Mouse (Mus musculus): ENCODE results near the gene Gm21987. TPM values are rescaled to one million over a fixed set of nuclear protein-coding genes. Genes with fewer than 3 reads are reported as not detected.
A peak's percentile ranks its signal among the peaks of the same experiment; 100 is the strongest.

Gene Gm21987
- total and polyA plus RNA-seq, 2 experiments from 2014 or later = 6.2 TPM; not detected in 1

DNA sequence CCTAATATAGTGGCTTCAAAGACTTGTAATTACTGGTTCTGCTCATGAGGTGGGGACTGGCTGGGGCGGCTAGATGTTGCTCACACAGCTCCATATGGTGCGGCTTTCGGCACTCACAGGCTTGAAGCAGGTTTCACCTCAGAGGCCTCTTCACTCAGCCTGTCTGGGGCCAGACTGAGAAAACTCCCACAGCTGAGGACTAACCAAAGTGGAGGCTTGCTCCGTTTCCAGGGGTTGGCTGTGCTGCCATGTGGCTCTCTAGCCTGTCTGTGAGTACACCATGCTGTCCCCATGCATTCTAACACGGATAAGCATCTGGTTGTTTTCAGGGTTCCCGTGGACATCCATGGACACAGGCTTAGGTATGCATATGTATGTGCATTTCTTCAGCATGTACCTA lies 31.8 kb downstream of the Gm21987 start:
- no peak overlapping the region for H3K9ac ChIP-seq (replicated peaks; ENCODE audit: low read depth, low read length)
- no peak overlapping the region for H3K4me3 ChIP-seq (ENCODE audit: low read depth, low read length)
- 69% methylated on average over 6 of the region's 6 CpGs for WGBS
- ATAC-seq (ENCODE audit: insufficient read depth, low read depth) (peak; percentile 6; the same call in 1 of the 2 replicates), DNase-seq (ENCODE audit: low spot score) (peak; percentile 5)
- peaks cover 12% of the 10 kb centered on the region; the same call in 1 of the 2 replicates for H3K4me1 ChIP-seq (ENCODE audit: control insufficient read depth, insufficient read depth)
- TF ChIP-seq CTCF (IDR thresholded peaks at IDR 0.05; ENCODE audit: low read depth) (no peak), EP300 (IDR thresholded peaks at IDR 0.05; ENCODE audit: low read depth) (no peak)
- H3K27me3 ChIP-seq (ENCODE audit: control insufficient read depth, insufficient read depth, low read length) = no peaks in the 10 kb centered on the region
- H3K27ac ChIP-seq (ENCODE audit: low read depth) = no peak overlapping the region
- H3K36me3 ChIP-seq (replicated peaks; ENCODE audit: control insufficient read depth, insufficient read depth, low read length) = peaks cover 52% of the 10 kb centered on the region
- no peak overlapping the region for H3K4me2 ChIP-seq (ENCODE audit: low read depth, low read length)
- H3K9me3 ChIP-seq (replicated peaks; ENCODE audit: control insufficient read depth, low read length) = no peaks in the 10 kb centered on the region

DNA sequence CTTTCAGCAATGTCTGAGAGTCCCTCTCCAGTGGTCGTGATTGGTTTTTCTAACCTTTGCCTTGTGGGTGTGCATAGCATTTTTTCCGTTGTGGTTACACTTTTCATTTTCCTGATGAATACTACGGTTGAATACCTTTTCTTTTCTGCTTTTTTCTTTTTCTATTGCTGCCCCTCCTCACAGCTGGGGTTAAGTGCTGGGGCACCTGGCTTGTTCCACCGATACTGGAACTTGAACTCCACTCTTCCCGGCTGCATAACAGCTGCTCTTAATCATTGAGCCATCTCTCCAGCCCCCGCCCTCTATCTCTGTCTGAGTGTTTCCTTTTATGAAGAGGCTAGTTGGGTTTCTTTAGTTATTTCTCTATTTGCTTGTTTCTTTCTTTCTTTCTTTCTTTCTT lies 32.2 kb downstream of the Gm21987 start:
- WGBS = 40% methylated on average over 6 of the region's 6 CpGs
- Histone ChIP-seq H3K9ac (replicated peaks; ENCODE audit: low read depth, low read length) (no peak overlapping the region), H3K4me2 (ENCODE audit: low read depth, low read length) (no peak overlapping the region), H3K27ac (ENCODE audit: low read depth) (no peak overlapping the region), H3K4me3 (ENCODE audit: low read depth, low read length) (no peak overlapping the region), H3K36me3 (replicated peaks; ENCODE audit: control insufficient read depth, insufficient read depth, low read length) (peaks cover 47% of the 10 kb centered on the region), H3K4me1 (ENCODE audit: control insufficient read depth, insufficient read depth) (peaks cover 12% of the 10 kb centered on the region; the same call in 1 of the 2 replicates), H3K9me3 (replicated peaks; ENCODE audit: control insufficient read depth, low read length) (no peaks in the 10 kb centered on the region), H3K27me3 (ENCODE audit: control insufficient read depth, insufficient read depth, low read length) (no peaks in the 10 kb centered on the region)
- DNase-seq (ENCODE audit: low spot score) (peak; percentile 4), ATAC-seq (ENCODE audit: insufficient read depth, low read depth) (no peak)
- no peak for TF ChIP-seq EP300 (IDR thresholded peaks at IDR 0.05; ENCODE audit: low read depth)

DNA sequence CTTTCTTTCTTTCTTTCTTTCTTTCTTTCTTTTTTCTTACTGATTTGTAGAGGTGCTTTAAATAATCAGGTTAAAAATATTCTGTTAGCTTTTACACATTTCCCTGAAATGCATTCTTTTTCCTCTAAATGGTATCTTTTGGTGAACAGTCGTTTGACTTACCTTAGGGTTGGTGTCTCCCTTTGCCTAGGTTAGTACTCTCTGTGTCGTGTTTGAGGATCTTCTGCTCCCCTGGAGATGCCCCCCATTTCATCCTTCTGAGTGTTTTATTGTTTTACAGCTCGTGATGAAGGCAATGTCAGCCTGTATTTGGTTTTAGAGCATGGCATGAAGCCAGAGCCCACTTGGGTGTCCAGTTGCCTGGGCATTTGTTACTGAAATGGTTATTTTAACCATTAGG lies 32.7 kb downstream of the Gm21987 start:
- ATAC-seq (ENCODE audit: insufficient read depth, low read depth) = no peak
- Histone ChIP-seq H3K9ac (replicated peaks; ENCODE audit: low read depth, low read length) (no peak overlapping the region), H3K4me3 (ENCODE audit: low read depth, low read length) (no peak overlapping the region), H3K9me3 (replicated peaks; ENCODE audit: control insufficient read depth, low read length) (no peaks in the 10 kb centered on the region), H3K4me2 (ENCODE audit: low read depth, low read length) (no peak overlapping the region), H3K4me1 (ENCODE audit: control insufficient read depth, insufficient read depth) (peaks cover 12% of the 10 kb centered on the region; the same call in 1 of the 2 replicates), H3K27ac (ENCODE audit: low read depth) (no peak overlapping the region), H3K27me3 (ENCODE audit: control insufficient read depth, insufficient read depth, low read length) (no peaks in the 10 kb centered on the region), H3K36me3 (replicated peaks; ENCODE audit: control insufficient read depth, insufficient read depth, low read length) (peaks cover 43% of the 10 kb centered on the region)
- WGBS = 48% methylated on average over 3 of the region's 3 CpGs
- no peak for DNase-seq (ENCODE audit: low spot score)
- no peak for TF ChIP-seq EP300 (IDR thresholded peaks at IDR 0.05; ENCODE audit: low read depth)
- no peak for TF ChIP-seq CTCF (IDR thresholded peaks at IDR 0.05; ENCODE audit: low read depth)

DNA sequence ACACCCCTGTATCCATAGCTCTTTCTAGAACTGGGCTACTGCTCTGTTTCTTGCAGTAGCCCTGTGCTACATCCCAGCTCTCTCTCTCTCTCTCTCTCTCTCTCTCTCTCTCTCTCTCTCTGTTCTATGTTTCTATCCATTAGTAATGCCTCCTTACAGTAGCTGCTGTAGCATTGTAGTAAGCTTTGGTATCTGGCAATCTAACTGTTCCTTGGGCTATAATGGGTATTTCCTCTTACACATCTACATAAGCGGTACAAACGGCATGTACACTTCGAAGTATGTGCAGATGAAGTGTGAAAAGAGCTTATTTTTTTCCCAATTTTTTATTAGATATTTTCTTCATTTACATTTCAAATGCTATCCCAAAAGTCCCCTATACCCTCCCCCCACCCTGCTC lies 33.1 kb downstream of the Gm21987 start:
- no peak overlapping the region for H3K4me3 ChIP-seq (ENCODE audit: low read depth, low read length)
- H3K36me3 ChIP-seq (replicated peaks; ENCODE audit: control insufficient read depth, insufficient read depth, low read length) = peaks cover 39% of the 10 kb centered on the region
- H3K4me2 ChIP-seq (ENCODE audit: low read depth, low read length) = no peak overlapping the region
- TF ChIP-seq EP300 (IDR thresholded peaks at IDR 0.05; ENCODE audit: low read depth) = no peak
- TF ChIP-seq CTCF (IDR thresholded peaks at IDR 0.05; ENCODE audit: low read depth) = no peak
- DNase-seq (ENCODE audit: low spot score) (peak; percentile 4), ATAC-seq (ENCODE audit: insufficient read depth, low read depth) (no peak)
- no peaks in the 10 kb centered on the region for H3K9me3 ChIP-seq (replicated peaks; ENCODE audit: control insufficient read depth, low read length)
- WGBS = 91% methylated on average over 3 of the region's 3 CpGs
- no peaks in the 10 kb centered on the region for H3K27me3 ChIP-seq (ENCODE audit: control insufficient read depth, insufficient read depth, low read length)
- H3K27ac ChIP-seq (ENCODE audit: low read depth) = no peak overlapping the region
- H3K4me1 ChIP-seq (ENCODE audit: control insufficient read depth, insufficient read depth) = peaks cover 12% of the 10 kb centered on the region; the same call in 1 of the 2 replicates
- no peak overlapping the region for H3K9ac ChIP-seq (replicated peaks; ENCODE audit: low read depth, low read length)

DNA sequence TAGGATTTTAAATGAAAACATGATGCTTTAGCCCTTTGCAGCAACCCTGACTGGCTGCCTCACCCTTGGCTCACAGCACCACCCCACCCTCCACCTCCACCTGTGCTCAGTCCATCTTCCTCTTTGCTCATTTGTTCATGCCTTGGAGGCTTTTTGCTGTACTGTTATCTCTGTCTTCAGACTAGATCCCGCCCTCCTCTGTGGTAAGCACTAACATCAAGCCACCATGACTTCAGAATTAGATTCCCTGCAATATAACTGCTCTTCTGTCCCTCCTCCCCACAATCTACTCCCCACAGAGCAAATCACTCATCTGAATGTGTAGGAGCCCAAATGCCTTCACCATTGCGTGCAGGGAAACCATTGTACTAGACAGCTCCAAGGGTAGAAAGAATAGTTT lies 36.8 kb downstream of the Gm21987 start:
- no peak for ATAC-seq (ENCODE audit: insufficient read depth, low read depth)
- WGBS = 89% methylated on average over 2 of the region's 2 CpGs
- no peak for TF ChIP-seq CTCF (IDR thresholded peaks at IDR 0.05; ENCODE audit: low read depth)
- no peak for TF ChIP-seq EP300 (IDR thresholded peaks at IDR 0.05; ENCODE audit: low read depth)
- DNase-seq (ENCODE audit: low spot score) = no peak
- Histone ChIP-seq H3K4me2 (ENCODE audit: low read depth, low read length) (no peak overlapping the region), H3K4me1 (ENCODE audit: control insufficient read depth, insufficient read depth) (no peaks in the 10 kb centered on the region), H3K36me3 (replicated peaks; ENCODE audit: control insufficient read depth, insufficient read depth, low read length) (peaks cover 5% of the 10 kb centered on the region; the same call in 1 of the 2 replicates), H3K27ac (ENCODE audit: low read depth) (no peak overlapping the region), H3K9me3 (replicated peaks; ENCODE audit: control insufficient read depth, low read length) (no peaks in the 10 kb centered on the region), H3K4me3 (ENCODE audit: low read depth, low read length) (no peak overlapping the region), H3K27me3 (ENCODE audit: control insufficient read depth, insufficient read depth, low read length) (no peaks in the 10 kb centered on the region), H3K9ac (replicated peaks; ENCODE audit: low read depth, low read length) (no peak overlapping the region)

DNA sequence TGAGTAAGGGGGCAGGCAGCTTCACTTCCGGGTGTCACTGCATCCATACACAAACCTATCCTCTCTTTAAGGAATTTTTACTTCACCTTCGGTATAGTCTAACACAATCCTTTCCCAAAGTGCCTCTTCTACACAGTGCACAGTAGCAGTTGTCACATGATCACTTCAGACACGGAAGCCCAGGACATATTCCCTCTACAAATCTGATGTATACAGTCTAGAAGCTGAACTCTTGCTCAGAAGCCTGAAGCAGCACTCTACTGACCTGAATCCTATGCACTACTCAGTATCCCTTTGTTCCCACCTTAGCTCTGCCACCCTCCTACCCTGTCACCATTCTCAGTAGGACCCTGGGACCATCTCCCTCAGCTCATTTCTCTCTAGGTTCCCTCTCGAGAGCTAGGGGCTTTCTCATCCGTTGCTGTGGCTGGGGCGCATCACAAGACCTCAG lies 38.4 kb downstream of the Gm21987 start:
- no peak for DNase-seq (ENCODE audit: low spot score)
- no peak overlapping the region for H3K4me2 ChIP-seq (ENCODE audit: low read depth, low read length)
- H3K9ac ChIP-seq (replicated peaks; ENCODE audit: low read depth, low read length) = no peak overlapping the region
- ATAC-seq (ENCODE audit: insufficient read depth, low read depth) = no peak
- H3K9me3 ChIP-seq (replicated peaks; ENCODE audit: control insufficient read depth, low read length) = no peaks in the 10 kb centered on the region
- WGBS = 84% methylated on average over 6 of the region's 6 CpGs
- H3K4me1 ChIP-seq (ENCODE audit: control insufficient read depth, insufficient read depth) = no peaks in the 10 kb centered on the region
- no peak overlapping the region for H3K27ac ChIP-seq (ENCODE audit: low read depth)
- H3K27me3 ChIP-seq (ENCODE audit: control insufficient read depth, insufficient read depth, low read length) = no peaks in the 10 kb centered on the region
- TF ChIP-seq EP300 (IDR thresholded peaks at IDR 0.05; ENCODE audit: low read depth) (no peak), CTCF (IDR thresholded peaks at IDR 0.05; ENCODE audit: low read depth) (no peak)
- H3K36me3 ChIP-seq (replicated peaks; ENCODE audit: control insufficient read depth, insufficient read depth, low read length) = no peaks in the 10 kb centered on the region
- no peak overlapping the region for H3K4me3 ChIP-seq (ENCODE audit: low read depth, low read length)
